Mouse (Mus musculus) inflammation-experienced regulatory T-cells, adult 16 weeks (primary cell): ENCODE results near the gene Fbrsl1. TPM values are rescaled to one million over a fixed set of nuclear protein-coding genes. Genes with fewer than 3 reads are reported as not detected.

Source experiments
- polyA plus RNA-seq: library from polyadenylated mRNA; unstranded; fragments of 100-300 nt; shearing (Covaris generic); gene quantifications from one replicate; pipeline ENCODE4 v1.2.1, GENCODE M21; 2017

Fbrsl1 gene
- 2.1 TPM for polyA plus RNA-seq

GRCm38 (mm10) chr5:110448436-110449134 is at the start of gene Fbrsl1:
Gene Fbrsl1, minus strand, starts transcription at chr5:110448503.

GRCm38 (mm10) chr5:110344524-110344923 is 103.8 kb downstream of the Fbrsl1 start, which contains the start of gene Lrcol1:
Gene Lrcol1, plus strand, starts transcription at chr5:110344730.

GRCm38 (mm10) chr5:110342648-110343284 is 105.5 kb downstream of the Fbrsl1 start, which contains the start of gene P2rx2:
Gene P2rx2, minus strand, starts transcription at chr5:110343212.

Other genes starting within 250 kb of the Fbrsl1 start
- 13.7 TPM for gene Ankle2, start 217.5 kb downstream of the Fbrsl1 start, polyA plus RNA-seq
- gene Pgam5, start 178.6 kb downstream of the Fbrsl1 start, polyA plus RNA-seq, result 30.1 TPM
- 6.4 TPM for gene Pxmp2, start 162.3 kb downstream of the Fbrsl1 start, polyA plus RNA-seq
- 6.0 TPM for gene Pole, start 162.2 kb downstream of the Fbrsl1 start, polyA plus RNA-seq
- gene P2rx2, start 105.3 kb downstream of the Fbrsl1 start, polyA plus RNA-seq, result not detected
- not detected for gene Lrcol1, start 103.8 kb downstream of the Fbrsl1 start, polyA plus RNA-seq
- gene Galnt9, start 95.9 kb upstream of the Fbrsl1 start, polyA plus RNA-seq, result 9.0 TPM
- 95.9 TPM for gene Noc4l, start 204.9 kb upstream of the Fbrsl1 start, polyA plus RNA-seq
- gene Ddx51, start 204.9 kb upstream of the Fbrsl1 start, polyA plus RNA-seq, result 22.9 TPM